Mouse (Mus musculus) frontal cortex, postnatal 25 days (tissue): Measurements from ENCODE around the gene Sf3b1.
"Not testable (repeated sequence)": the region's sequence is repeated elsewhere in the genome, so short reads cannot be mapped to it uniquely, and the experiment has no call there.

Experiments
- DNase-seq, 2 experiments: peaks; one replicate each; pipeline ENCODE4 v3.0.0; 2022; ENCODE audit warnings: low spot score in 2 of 2

Sf3b1 gene

DNA sequence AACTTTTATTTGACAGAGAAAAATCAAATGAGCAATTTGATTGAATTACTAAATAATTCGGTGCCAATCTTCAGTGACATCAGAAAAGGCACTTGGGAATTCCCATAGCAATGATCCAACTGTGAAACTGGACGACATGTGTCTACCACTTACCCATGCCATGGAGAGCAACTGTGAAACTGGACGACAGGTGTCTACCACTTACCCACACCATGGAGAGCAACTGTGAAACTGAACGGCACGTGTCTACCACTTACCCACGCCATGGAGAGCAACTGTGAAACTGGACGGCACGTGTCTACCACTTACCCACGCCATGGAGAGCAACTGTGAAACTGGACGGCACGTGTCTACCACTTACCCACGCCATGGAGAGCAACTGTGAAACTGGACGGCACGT, 70.3 kb downstream of the Sf3b1 start:
- DNase-seq = not testable (repeated sequence)

- no peak for DNase-seq
Measured at GRCm38 (mm10) chr1:54954856-54955255, 72.4 kb downstream of the Sf3b1 start.

DNA sequence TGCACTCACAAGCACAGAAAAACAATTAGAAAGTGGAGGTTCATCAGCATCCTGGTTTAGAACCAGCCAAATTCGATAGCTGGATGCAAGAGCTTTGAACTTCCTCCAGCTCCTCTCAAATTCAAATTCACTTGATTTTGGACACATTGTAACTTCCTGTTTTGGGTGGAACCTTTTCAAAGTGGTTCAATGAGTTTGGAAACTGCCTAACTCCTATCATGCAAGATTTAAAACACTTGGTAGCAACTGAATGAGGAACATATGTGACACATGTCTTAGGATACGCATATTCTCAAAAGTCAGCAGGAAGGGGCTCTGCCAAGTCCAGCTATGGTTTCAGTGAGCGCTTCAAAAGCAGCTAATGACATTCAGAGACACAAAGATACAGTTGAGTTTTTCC, 82.6 kb downstream of the Sf3b1 start:
- no peak for DNase-seq

DNA sequence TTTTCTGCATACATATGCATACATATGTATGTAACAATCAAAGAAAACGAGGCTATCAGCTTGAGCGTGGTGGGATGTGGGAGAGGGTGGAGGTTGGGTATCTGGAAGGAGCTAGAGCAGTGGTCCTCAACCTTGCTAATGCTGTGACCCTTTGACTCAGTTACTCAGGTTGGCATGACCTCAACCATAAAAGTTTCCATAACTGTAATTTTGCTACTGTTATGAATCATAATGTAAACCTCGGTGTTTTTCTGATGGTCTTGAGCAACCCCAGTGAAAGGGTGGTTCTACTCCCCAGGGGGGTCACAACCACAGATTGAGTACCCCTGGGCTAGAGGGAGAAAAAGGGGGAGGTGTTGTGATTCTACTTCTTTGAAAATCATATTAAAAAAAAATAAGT, 91.8 kb downstream of the Sf3b1 start:
- DNase-seq = no peak
